Mouse (Mus musculus) G1E-ER4 (cell line): ENCODE measurements around the gene Gna14. TPM values are rescaled to one million over a fixed set of nuclear protein-coding genes. Genes with fewer than 3 reads are reported as not detected.

Source experiments
- GATA1 ChIP-seq: IDR thresholded peaks from one replicate; pipeline ENCODE4 v1.8.0; 2012; ENCODE audit warnings: low read length, inconsistent platforms
- polyA plus RNA-seq: library from polyadenylated mRNA; stranded (reverse); fragments of >175 nt; gene quantifications from 2 replicates; pipeline ENCODE4 v1.2.3, GENCODE M21; 2012

The Gna14 gene
- polyA plus RNA-seq = not detected in 2 replicates

- TF ChIP-seq GATA1 = no peak
Observed at GRCm38 (mm10) chr19:16435531-16436231, at the start of gene Gna14. Gna14 (plus strand) TSS chr19:16435762.

DNA sequence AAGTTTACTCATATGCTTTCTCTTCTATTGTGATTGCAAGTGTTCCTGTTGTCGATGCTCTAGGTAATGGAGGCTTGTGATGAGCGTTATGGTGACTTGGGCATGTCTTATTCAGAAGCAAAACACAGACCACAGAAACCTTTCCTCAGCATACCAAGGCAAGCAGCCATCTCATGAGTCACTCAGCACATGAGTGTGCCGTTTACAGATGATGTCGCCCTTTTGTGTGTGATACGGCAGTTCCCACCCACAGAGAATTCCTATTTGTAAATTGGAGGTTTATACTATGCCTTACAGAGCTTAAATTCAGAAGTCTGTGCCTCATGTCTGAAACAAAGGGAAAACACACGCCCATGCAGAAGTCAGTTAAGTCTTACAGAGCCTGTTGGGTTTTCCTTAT lies 49.0 kb upstream of the Gna14 start:
- TF ChIP-seq GATA1 = no peak

GRCm38 (mm10) chr19:16390192-16390795 lies 45.3 kb upstream of the Gna14 start:
- no peak for TF ChIP-seq GATA1

GRCm38 (mm10) chr19:16394381-16394780 lies 41.2 kb upstream of the Gna14 start:
- no peak for TF ChIP-seq GATA1

GRCm38 (mm10) chr19:16403101-16403500 lies 32.5 kb upstream of the Gna14 start:
- no peak for TF ChIP-seq GATA1

DNA sequence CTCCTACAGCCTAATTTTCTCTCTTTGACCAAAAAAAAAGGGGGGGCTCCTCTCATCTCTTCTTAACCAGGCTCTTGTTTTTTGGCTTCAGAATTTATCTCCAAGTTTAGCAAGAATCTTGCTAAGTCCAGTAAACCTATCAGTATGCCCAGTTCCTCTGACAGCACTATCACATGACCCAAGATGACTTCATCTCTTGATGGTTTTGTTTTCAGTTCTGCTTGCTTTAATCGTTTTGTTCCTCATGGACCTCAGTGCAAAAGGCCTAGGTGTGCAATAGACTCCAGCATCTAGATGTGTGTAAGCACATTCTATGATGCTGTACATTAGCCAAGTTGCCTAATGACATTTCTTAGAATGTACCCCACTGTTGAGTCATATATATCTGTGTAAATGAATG lies 27.8 kb upstream of the Gna14 start:
- no peak for TF ChIP-seq GATA1

DNA sequence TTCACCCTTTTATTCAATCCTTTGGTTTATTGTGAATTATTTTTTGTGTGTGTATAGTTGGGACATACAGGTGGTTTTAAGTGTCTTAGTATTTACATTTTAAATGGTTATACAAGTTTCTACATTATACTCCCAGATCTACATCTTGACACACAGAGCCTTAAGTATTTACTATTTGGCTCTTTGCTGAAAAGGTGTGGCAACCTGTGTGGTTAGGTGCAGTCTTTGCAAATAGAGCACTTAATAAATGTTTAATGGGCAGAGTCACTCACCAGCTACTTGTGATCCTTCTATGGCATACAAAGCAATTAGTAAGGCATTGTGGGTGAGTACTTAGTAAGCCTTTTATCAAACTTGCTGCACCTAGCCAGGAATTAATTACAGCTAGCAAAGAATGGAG lies 24.3 kb upstream of the Gna14 start:
- no peak for TF ChIP-seq GATA1

DNA sequence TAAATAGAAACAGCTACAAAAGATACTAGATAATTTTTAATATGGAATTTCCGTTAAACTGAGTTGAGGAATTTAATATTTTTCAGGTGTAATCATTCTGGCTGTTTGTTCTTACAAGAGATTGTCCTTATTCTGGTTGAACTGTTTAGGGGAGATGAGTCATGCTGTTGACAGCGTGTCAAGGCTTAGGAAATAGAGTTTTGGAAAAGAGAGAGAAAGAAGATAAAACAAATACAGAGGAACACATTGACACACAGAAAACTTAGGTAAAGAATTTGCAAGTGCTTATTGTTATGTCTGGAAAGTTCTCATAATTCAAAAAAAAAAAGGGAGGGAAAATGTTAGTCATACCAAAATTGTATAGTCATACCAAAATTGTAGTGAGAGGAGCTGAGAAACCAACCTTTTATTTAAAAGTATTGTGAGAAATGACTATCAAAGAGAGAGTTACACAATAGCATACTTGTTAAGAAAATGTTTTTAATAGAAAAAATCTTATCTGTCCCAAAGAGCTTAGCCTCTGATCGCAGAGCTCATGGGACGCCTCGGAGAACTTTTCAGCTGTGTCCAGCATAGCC lies 17.4 kb upstream of the Gna14 start:
- TF ChIP-seq GATA1 = no peak

DNA sequence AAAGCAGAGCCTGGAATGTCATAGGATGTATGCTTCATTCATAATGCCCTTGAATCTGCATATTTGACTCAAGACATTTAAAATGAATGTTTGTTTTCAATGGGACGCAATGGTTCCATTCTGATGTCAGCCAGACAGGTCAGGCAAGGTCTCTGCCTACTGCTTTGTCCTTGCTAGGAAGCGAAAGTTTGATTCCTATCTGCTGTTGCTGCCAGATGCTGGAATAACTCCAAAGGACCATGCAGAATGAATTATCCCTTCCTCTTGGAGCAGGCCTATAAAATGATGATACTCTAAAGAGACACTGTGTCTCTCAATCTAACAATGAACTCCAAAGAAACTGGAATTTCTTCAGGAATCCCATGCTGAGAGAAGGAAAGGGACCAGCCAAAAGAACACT lies 10.0 kb upstream of the Gna14 start:
- no peak for TF ChIP-seq GATA1

DNA sequence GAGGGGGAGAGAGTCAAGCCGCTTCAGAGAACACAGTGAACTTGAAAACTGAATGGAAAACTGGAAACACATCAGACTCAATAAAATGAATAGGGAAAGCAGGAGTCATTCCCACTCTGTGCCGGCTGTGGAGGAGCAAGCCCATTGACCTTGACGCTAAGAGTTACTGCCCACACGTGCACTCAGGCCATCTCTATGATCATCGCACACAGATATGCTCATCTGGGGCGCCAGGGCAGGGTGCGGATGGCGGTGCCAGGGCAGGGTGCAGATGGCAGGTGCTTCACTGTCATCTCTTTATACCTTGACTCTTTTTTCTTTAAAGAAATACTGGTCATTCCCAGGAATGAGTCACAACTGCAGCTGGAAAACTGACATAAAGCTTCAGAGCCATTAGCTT lies 4.2 kb upstream of the Gna14 start:
- no peak for TF ChIP-seq GATA1

DNA sequence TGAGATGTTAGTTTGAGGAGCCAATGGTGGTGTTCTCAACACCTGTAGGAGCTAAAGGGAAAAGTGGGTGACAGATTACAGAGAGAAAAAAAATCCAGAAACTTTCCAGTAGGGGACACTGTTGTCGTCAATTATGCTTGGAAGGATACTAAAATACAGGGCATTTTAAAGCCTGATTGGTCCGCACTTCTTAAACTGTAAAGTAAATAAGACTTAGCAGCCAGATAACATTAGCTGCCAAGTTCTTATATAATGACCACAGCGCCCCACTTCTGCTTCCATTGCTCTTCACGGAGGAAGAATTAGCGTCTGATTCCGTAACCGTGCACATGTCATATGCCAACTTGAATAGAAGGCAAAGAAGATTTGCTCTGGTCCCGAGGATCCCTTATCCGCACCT lies 683 bp upstream of the Gna14 start:
- TF ChIP-seq GATA1 = no peak

DNA sequence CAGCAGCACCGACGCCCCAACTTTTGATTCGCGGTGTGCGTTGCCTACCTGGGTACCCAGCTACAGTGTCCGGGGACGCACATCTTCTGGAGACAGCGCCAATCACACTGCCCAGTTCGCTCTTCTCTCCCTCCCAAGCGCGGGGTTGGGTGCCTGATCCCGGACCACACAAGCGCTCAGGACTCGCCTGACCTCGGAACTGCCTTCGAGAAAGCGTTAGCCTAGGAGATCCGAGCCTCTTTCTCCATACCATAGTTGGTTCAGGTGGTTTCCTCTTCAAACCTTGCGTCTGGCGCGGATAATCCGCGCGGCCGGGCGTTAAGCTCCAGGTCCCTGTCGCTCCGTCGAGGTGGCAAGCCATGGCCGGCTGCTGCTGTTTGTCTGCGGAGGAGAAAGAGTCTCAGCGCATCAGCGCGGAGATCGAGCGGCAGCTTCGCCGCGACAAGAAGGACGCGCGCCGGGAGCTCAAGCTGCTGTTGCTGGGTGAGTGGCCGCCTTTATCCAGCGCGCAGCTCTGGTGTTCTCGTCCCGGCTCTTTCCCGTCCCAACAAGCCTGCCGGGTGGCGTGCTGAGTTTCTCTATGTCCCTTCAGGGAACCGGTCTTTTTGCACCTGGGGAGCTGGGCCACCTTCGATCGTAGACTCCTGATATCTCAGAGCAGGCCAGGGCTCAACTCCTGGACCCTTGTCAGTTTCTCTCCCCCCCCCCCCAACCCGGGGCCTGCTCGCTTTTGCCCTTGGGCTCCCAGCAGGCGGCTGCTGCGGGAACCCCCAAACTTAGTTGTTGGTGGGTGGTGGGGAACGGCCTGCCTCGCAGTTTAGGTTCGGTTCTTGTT lies 990 bp downstream of the Gna14 start:
- no peak for TF ChIP-seq GATA1

GRCm38 (mm10) chr19:16437170-16437483 lies 1.6 kb downstream of the Gna14 start:
- no peak for TF ChIP-seq GATA1

DNA sequence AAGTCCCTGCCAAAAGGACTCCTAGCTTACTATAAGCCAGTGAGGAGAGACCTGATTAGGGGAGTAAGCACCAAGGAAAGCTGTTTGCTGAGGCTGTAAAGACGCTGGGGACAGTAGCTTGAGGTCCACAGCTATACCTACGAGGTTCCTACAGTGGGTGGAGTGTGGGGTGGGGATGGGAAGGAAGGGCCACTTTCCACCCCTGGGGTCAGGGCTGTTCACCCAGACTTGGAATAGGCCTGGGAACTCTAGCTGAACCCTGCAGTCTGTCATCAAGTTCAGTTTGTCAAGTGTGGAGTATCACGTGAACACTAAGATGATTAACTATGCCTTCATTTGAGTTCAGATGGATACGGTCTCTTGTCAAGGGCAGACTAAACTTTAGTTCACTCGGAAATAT lies 2.3 kb downstream of the Gna14 start:
- TF ChIP-seq GATA1 = no peak

DNA sequence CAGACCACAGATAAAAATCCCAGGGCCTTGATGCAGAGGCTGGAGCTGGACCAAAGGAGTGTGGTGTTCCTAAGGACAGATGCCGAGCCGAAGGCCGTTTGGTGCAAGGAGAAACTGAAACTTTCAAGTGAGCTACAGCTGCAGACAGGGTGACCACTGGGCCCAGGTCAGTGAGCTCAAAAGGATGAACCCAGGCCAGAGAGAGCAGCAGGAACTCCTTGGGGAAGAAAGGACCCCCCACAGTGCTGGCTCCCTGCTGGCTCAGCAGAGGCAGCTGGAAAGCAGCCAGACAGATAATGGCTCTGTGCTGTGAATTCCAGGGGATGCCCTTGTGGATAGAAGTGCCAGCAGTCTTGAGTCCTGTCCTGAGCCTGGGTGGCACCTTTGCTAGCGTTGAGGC lies 3.7 kb downstream of the Gna14 start:
- TF ChIP-seq GATA1 = no peak

DNA sequence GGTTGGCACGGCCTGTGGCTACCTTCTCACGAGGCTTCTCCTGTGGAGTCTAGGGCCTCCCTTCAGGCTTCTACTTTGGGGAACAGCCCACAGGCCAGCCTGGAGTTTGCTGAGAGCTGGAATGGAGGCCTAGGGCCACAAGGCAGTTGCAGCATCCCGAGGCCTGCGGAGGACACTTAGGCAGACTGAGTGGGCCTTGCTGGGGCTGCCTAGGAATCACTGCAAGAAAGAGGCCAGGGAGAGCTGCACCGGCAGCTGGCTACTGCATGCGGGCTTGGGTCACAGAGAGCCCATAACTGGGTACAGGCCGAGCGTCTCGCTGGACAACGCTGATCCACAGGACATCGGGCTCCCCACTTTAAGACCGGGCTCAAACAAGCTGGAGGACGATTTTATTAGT lies 4.3 kb downstream of the Gna14 start:
- TF ChIP-seq GATA1 = no peak
